Mouse (Mus musculus) testis, postnatal 14 days (tissue): Measurements from ENCODE around the gene Rock2.

Source experiments
- DNase-seq: peaks from one replicate; pipeline ENCODE4 v3.0.0; 2021; ENCODE audit warnings: low spot score

The Rock2 gene

DNA sequence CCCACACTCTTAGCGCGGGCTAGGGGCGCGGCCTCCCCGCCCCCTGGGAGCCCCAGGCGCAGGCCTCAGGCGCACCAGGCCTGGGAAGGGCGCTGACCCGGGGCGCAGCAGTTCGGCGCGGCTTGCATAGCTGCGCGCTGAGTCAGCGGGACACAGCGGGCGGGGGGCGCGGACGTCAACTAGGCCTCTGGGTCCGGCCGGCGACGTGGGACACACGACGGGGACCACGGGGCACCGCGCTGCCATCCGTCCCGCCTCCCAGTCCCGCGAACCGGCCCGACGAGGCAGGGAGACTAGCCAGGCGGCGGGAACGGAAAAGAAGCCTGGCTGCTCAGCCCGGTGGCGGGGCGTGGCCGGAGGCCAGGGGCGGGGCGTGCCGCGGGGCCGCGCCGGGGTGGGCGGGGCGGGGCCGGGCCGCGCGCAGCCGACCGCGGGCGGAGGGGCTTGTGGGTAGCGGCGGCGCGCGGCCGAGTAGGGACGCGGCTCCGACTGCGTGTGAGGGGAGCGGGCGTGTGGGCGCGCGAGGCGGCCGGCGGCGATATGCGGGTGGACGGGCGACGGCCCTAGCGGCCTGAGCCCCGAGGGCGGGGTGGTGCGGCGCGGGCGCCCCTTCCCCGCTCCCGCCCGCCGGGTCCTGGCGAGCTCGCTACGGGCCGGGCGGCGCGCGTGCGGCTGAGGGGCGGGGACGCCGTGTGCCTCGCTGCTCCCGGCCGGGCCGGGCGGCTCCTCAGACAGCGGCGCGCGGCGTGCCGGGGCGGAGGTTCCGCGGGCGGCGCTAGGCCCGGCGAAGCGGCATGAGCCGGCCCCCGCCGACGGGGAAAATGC is at the start of gene Rock2:
Gene Rock2 (plus strand): TSS at position 500 of the 825 bp plus-strand sequence.
- peak; percentile 87 for DNase-seq

DNA sequence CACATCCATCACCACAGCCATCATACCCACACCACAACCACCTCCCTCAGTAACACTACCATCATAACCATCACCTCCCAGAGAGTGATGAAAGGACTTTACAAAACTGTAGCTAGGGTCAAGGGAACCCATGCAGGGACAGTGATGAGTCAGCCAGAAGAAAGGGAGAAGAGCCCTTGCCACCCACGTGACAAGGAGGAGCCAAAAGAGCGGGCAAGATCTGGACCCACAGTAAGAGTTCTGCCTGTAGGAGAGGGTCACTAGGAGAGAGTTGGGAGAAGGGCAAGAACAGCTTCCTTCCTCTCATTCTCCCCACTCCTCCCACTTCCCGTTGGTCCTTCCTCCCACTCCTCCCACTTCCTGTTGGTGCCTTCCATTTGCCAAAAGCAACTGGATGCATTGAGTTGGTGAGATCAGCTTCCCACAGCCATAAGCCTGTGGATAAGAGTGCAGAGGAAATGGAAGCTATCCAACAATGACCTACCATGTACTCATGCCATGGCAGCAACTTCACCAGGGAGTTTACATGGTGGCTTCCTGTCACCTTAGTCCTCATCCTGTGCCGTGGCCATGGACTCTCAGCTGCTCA is 47.4 kb upstream of the Rock2 start:
- no peak for DNase-seq

DNA sequence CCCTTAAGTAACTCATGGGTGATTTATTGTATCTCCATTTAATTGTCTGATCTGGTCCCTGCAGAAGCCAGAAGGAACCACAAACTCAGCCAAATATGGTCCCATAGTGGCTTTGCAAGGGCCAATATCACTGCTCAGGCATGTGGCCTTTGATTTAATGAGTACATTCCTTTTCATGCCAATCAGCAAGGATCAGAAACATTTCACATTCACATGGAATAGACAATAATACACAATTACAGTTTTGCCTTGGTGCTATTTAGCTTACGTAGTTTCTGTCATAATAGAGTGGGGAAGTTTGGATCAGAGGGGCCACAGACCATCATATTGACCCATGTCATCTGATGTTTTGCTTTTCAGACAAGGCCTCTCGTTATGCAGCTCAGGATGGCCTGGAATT is 46.2 kb upstream of the Rock2 start:
- no peak for DNase-seq

DNA sequence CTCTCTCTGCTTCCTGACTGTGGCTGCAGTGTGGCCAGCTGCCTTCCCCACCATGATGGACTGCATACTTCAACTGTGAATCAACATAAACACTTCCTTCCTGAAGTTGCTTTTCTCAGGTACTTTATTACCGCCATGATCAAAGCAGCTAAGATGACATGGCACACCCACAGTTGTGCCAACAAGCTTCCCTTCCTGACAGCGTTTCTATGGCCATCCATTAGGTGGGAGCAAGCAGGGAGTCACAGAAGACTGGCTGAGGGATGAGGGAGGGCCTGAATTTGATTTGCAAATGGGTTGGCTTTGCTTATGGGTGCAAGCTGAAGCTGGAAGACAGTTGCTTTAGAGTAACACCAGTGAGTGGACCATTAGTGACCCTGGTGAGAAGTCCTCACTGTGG is 44.9 kb upstream of the Rock2 start:
- no peak for DNase-seq

DNA sequence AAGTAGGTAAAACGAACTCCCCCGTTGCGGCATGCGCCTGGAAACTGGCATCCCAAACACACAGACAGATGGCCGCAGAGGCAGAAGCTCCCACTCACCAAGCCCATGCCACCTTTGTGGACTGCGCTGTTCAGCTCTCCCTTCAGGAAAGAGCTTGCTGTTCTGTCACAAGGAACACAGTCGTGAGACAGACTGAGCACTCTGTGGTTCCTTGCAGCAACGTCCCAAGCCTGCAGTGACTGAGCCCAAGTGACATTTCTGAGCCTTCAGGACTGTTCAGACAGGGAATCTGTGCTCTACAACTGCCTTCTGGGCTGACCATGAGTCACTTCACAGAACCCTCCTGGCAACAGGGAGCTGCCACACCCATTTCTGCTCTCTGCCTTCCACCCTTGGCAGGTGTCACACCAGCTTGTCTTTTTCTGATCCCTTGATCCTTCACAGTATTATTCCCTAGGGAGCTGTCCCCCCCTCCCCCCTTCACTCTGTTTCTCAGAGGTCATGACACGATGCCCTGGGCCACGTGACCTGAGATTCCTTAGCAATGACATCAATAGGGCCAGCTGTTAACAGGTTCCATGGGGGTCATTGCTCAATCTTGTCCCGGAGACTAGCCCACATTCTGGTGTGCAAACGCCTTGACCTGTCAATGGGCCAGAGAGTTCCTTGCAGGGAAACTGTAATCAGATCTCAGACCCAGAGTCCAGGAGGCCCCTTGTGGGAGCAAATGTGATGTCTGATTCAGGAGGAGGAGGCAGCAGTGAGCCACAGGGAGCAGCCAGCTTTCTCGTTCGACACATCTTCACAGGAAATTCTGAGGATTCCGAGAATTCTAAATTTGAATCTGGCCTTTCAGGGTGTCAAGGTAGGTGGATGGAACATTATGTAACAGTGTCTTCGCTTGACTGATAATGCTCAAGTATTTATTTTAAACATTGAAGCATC is 44.0 kb upstream of the Rock2 start:
- no peak for DNase-seq

DNA sequence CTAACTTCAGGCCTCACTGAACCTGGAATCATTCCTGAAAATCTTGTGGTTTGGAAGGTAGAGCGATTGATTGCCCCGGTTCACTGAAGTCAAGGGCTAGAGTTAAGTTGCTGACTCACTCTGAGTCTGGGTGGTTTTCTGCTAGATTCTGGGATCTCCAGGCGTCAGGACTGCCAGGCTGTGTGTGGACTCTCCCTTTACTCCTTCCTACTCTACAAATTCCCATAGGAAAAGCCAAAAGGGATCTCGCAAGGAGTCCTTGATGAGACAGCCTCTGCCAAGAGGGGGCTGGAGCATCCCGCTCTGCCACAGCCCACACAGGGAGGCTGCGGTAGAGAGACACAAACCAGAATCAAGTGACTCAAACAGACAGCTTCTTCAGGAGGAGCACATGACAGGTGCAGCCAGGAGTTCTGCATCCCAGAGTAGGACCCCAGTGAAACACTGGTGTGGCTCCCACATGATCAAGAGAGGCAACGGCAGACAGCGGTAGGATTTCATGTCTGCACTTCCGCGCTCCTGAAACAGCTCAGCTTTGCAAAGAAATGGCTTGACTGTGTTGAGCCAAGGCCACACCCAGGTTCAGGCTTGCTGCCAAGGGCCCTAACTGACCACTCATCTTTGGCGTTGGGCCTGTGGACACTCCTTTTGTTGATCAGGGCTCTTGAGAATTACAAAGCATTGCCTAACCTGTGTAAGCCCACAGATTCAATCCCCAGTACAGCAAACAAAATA is 41.1 kb upstream of the Rock2 start:
- DNase-seq, result peak; percentile 38

DNA sequence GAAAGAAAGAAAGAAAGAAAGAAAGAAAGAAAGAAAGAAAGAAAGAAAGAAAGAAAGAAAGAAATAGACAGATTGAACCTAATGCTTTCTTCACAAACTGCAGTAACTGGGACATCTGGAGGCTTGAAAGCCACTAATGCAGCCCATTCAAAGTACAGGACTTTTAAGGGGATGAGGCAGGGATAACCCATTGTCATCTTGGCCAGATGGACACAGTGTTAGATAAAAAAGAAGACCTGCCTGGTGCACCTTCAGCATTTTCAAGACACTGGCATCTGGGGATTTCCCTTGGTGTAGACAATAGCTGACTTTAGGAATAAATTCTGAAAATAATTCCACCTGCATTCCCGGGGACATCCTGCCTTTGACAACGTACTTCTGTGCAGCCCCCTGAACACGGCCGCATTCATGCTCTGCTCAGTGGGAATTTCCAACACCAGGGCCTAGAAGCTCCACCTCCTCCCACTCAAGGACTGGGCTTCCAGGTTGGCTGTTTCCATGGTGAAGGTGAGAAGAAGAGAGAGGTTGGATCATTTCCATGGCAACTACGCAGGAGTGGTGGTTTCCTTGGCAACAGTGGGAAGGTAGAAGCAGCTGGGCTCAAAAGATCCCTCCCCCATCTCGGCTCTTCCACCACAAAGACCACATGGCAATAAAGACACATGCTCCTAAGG is 38.9 kb upstream of the Rock2 start:
- no peak for DNase-seq

DNA sequence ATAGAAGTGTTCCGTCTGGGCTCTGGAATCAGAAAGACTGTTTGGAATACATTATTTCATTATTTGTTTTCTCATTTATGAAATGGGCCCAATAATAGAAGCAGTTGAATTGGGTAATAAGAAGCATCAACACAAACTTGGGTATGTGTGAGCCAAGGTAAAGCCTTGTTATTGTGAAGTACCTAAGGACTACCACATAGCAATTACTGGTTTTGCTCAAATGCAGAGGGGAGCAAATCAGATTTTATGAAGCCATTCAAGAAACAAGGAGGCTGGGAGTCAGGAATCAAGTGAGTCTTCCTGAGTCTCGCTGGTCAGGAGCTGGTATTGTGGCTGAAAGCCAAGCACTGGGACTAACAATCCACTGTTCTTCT is 38.4 kb upstream of the Rock2 start:
- no peak for DNase-seq

DNA sequence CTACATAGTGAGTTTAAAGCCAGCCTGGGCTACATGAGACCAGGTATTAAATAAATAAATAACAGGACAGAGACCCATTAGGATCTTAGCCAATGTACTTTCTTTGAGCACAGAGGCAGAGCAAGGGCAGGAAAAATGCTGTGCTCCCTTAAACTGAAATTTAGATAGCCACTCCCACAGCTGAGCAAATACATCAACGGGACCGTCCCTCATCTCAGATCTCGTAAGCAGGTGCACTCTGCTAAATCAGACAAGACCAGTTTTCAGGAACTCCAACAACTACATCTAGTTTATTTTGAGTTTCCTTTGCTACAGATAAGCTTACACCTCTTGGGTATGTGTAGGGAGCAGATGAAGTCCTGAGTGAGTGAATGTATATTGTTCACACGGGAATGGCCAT is 36.6 kb upstream of the Rock2 start:
- DNase-seq, result no peak

DNA sequence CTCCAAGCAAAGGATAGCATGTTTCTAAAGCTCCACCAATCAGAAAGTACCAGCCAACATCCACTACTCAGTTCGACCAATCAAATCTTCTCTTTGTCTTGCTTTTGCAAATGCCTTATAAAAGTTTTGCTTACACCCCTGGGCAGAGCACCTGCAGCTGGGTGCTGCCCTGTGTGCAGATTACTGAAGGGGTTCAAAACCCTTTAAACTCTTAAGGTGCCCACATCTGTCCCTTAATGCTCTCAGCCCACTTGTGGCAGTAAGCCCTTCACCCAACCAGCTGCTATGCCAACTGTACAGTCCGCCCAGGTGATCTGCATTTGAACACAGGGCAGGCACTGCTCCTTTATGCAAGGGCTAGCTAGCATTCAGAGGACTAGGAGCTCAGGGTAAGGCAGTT is 34.9 kb upstream of the Rock2 start:
- no peak for DNase-seq

DNA sequence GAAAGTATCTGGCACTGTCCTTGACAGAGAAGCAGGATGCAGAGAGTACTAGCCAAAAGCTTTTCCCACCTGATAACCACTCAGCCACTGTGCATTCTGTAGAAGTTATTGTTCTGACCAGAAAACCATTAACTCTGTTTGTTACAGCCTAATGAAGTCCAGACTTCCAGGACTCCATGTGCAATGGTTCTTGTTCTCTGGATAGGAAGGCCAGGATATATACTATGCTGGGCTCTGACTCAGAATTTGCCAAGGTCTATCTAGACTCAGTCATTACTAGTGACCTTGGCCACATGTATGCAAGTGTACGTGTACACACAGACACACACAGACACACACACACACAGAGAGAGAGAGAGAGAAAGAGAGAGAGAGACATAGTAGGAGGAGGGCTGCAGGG is 34.2 kb upstream of the Rock2 start:
- no peak for DNase-seq

DNA sequence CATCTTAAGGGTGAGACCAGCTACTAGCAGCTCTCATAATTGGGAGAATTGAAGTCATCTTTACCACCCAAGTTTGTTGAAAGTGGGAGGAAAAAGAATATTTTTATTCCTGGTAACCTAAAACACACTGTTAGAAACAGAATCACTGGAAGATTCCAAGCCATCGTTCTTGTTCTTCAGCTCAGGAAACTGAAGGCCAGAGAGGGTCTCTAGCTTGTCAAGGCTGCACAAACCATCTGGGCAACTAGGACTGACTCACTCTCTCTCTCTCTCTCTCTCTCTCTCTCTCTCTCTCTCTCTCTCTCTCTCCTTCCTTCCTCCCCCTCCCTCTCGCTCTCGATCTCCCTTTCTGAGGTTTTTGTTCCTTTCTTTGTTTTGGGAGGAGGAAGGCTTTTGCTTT is 33.7 kb upstream of the Rock2 start:
- DNase-seq, result no peak

DNA sequence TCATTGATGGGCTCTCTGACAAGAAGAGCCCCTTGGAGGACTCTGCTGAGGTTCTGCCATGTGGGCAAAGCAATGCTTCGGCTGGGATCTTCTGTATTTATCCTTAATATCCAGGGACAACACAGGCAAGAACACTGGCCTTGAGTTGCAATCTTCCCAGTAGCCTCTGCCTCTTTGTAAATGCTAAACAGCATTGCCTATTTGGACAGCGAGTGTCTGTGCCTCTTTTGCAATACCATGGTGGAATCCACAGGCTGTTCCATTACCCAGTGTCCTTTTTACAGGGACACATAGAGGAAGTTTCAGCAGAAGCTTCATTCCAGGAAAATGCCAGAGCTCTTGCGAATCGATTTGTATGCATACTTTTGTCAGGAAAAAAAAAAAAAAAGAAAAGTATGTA is 30.2 kb upstream of the Rock2 start:
- DNase-seq, result peak; percentile 29

DNA sequence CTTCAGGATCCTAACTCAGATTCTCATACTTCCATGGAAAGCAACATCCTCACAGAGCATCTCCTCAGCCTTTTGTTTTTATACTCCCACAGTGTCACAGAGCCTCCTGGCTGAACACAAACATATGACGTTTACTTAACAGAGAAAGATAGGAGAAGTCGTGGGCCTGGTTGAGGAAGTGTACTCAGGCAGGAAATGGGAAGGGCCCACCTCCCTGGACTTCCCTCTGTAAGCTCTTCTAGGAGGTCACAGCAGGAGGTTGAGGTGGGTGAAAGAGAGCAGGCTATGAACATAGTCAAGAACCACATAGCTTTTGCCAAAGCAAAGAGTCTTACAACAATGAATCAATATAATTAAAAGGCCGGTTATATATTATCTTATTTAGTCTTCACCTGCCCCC is 28.8 kb upstream of the Rock2 start:
- DNase-seq, result no peak

DNA sequence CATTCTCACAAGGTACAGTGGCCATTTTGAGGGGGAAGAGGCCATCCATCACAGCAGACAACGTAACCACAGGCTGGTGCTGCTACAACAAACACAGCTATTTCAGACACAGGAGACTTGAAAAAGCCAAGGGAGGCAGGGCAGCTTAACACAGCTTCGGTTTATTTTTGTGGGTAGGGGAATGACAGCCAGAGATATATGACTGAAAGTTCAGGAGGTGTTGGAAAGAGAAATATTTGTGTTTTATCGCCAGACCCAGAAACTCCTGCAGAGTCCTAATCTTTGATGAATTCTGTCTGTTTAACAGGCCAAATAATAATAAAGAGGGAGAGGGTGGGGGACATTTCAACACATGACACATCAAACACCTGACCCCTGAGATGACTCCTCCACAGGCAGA is 28.2 kb upstream of the Rock2 start:
- no peak for DNase-seq

DNA sequence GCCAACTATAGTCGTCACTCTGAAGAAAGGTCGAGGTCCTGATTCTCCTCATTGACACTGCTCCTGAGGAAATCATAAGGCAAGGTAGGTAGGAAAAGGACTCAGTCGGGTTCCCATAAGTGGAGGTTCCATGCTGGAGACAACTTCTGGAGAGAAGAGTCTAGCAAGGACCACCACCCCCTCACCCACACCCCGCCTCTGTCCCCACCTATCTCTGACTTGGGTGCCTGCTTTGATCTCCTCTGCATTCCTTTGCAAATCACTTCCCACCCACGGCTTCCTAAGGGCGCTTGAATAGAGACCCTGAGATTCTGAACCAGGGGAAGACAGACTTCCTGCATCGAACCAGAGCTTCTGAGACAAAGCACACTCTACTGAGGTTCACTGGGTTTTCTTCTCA is 27.4 kb upstream of the Rock2 start:
- no peak for DNase-seq

DNA sequence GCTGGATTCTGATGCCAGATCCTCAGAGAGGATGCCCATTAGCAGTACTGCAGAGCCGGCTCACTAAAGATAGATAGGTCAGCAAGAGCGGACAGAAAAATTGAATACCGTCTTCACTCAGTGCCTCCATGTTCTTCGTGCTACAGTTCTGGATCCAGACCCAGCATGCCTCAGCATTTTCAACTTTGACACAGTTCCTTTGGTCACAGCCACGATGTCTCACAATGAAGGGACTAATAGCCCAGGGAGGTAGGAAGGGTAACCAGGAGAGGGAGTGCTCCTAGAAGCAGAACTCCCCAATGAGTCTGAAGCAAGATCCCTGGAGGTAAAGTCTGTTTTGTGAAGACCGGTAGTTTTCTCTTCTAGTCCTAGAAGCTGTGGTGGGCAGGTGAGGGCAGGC is 26.1 kb upstream of the Rock2 start:
- no peak for DNase-seq

DNA sequence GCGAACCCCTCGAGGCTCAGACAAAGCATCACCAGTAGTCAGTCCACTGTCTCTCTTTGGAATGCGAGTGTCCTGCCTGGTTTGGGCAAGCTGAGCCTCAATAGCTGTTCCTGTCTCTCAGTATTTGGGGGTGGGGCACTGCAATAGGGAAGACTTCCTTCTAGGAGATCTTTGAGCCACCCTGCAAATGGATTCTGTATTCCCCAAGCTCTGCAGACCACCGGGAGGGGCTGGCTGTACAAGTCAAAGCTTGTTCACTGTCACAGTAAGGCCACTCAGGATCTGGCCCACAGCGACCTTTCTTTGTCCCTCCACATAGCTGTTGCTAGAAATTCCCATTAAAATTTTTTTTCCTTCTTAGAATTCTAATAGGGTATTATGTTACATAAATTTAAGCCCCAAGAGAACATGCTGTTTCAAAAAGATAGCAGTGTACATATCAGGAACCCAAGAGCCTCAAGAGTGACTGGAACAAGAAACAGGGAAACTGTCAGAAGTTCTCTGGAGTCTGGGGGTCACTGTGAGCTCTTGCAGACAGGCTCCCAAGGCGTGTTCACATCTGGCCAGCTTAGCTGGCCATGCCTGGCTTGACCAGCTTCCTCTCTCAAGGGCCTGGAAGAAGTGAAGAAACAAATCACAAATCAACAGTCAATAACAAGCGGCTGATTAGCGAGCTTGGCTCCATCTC is 25.5 kb upstream of the Rock2 start:
- DNase-seq, result no peak

DNA sequence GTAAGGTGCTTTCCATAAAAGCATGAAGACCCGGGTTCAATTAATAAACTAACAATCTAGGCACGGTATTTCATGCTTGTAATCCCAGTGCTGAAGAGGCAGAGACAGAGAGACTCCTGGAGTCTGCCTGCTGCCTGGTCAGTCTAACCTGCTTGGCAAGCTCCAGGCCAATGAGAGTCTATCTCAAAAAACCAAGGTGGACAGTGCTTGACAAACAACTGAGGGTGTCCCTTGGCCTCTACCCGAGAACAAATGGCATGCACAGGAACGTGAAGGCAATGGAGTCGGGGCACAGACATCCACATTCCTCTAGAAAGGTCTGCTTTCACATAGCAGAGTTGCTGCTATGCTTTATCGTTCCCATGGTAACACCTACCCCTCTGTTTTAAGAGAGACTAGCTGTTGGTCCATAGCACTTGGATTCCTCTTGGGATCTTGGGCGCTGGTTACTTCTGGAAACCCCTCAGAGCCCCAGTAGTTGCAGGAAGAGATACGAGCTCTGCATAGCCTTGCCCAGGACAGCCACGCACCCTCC is 24.8 kb upstream of the Rock2 start:
- no peak for DNase-seq

DNA sequence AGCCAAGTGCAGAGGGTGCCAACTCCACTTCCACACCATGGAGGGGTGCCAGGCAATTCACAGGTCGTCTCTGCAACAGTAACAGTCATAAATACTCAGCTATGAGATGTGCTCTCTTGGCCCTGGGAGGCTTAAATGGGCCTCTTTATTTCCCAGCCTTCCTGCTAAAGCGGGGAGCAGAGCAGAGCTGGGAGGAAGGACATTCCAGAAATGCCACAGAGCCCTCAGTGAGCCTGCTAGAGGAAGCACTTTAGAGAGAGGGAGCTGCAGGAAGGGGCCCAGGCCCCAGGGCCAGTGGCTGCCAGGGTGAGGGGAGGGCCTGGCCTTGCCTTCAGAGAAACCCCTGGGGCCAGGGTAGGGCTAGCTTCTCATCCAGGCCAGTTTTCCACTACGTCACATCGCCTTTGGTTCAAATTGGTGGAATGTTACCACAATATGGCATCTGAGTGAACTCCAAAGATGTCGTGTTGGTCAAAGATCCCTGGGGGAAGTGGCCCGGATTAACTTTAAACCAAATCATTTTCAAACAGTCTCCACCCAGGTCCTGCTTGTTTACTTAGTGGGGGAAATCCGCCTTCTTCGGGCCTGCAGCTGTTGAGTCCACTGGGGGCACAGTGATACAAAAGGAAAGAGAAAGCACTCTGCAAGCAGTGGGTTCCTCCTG is 24.2 kb upstream of the Rock2 start:
- peak; percentile 24 for DNase-seq
